Mouse (Mus musculus) layer of hippocampus, adult 8-10 months (tissue): ENCODE data around the gene Olfr606. TPM values are rescaled to one million over a fixed set of nuclear protein-coding genes. Genes with fewer than 3 reads are reported as not detected.
"Not testable (repeated sequence)": the region's sequence is repeated elsewhere in the genome, so short reads cannot be mapped to it uniquely, and the experiment has no call there.

Source experiments
- DNase-seq, 2 experiments: peaks; one replicate each; pipeline ENCODE4 v3.0.0; 2022; ENCODE audit warnings: low spot score in 2 of 2
- microRNA-seq, 2 experiments: library from miRNA; unstranded; fragments of <30 nt; microRNA quantifications; one replicate each; pipeline ENCODE4 v1.2.0; 2022
- total RNA-seq, 4 experiments: library from RNA; stranded (reverse); gene quantifications; 2 replicates each; pipeline ENCODE4 v1.2.4; 2022

Gene Olfr606
- total RNA-seq, result not detected

GRCm38 (mm10) chr7:103448746-103449145, at the start of gene Olfr606:
Gene Olfr606, plus strand, starts transcription at chr7:103449046.
- no peak for DNase-seq

GRCm38 (mm10) chr7:103406521-103407055, 42.3 kb upstream of the Olfr606 start:
- not testable (repeated sequence) for DNase-seq

- DNase-seq, result not testable (repeated sequence)
These were observed 34.1 kb upstream of the Olfr606 start, which contains the start of gene Usp17lc for GRCm38 (mm10) chr7:103414772-103415171. Gene Usp17lc, plus strand, starts transcription at chr7:103415072.

- no peak for DNase-seq
These were observed 3.5 kb upstream of the Olfr606 start, which contains the start of gene Olfr605 for GRCm38 (mm10) chr7:103445339-103445738. Gene Olfr605, minus strand, starts transcription at chr7:103445439.

- no peak for DNase-seq
These were observed 11.7 kb downstream of the Olfr606 start for GRCm38 (mm10) chr7:103460590-103460989.

- DNase-seq, result no peak
These were observed 20.7 kb downstream of the Olfr606 start, which contains the start of gene Olfr608 for GRCm38 (mm10) chr7:103469577-103469976. Gene Olfr608, plus strand, starts transcription at chr7:103469877.

- DNase-seq, result not testable (repeated sequence)
These were observed 28.3 kb downstream of the Olfr606 start for GRCm38 (mm10) chr7:103477106-103477505.

GRCm38 (mm10) chr7:103497962-103498361, 49.1 kb downstream of the Olfr606 start, which contains the start of gene Olfr609:
Gene Olfr609, minus strand, starts transcription at chr7:103498062.
- no peak for DNase-seq

Small RNAs within 50 kb of the gene (microRNA-seq; reads per million reads assigned to microRNA genes)
- 0 reads per million in 2 experiments for gene Gm25774

Other genes with a start within 250 kb of the Olfr606 start
- not detected for gene Olfr593, start 237.2 kb upstream of the Olfr606 start, total RNA-seq
- gene Olfr594, start 232.1 kb upstream of the Olfr606 start, total RNA-seq, result not detected
- gene Usp17ld, start 196.5 kb upstream of the Olfr606 start, total RNA-seq, result not detected
- gene Olfr596, start 143.4 kb upstream of the Olfr606 start, total RNA-seq, result not detected
- not detected for gene Olfr597, start 132.7 kb upstream of the Olfr606 start, total RNA-seq
- not detected for gene Olfr598, start 125.5 kb upstream of the Olfr606 start, total RNA-seq
- not detected for gene Olfr599, start 113.1 kb upstream of the Olfr606 start, total RNA-seq
- gene Olfr600, start 99.4 kb upstream of the Olfr606 start, total RNA-seq, result not detected
- gene Olfr601, start 86.4 kb upstream of the Olfr606 start, total RNA-seq, result not detected
- gene Olfr603, start 62.9 kb upstream of the Olfr606 start, total RNA-seq, result not detected
- not detected for gene Usp17lc, start 34.0 kb upstream of the Olfr606 start, total RNA-seq
- not detected for gene Olfr605, start 3.6 kb upstream of the Olfr606 start, total RNA-seq
- not detected for gene Olfr607, start 15.1 kb downstream of the Olfr606 start, total RNA-seq
- gene Olfr608, start 20.8 kb downstream of the Olfr606 start, total RNA-seq, result not detected
- gene Olfr609, start 49.0 kb downstream of the Olfr606 start, total RNA-seq, result not detected
- not detected for gene Olfr610, start 63.1 kb downstream of the Olfr606 start, total RNA-seq
- not detected for gene Olfr611, start 71.8 kb downstream of the Olfr606 start, total RNA-seq
- not detected for gene Olfr612, start 93.7 kb downstream of the Olfr606 start, total RNA-seq
- gene Olfr613, start 99.0 kb downstream of the Olfr606 start, total RNA-seq, result not detected
- not detected for gene Olfr615, start 107.0 kb downstream of the Olfr606 start, total RNA-seq
- gene Olfr616, start 120.1 kb downstream of the Olfr606 start, total RNA-seq, result not detected
- gene Olfr617, start 124.0 kb downstream of the Olfr606 start, total RNA-seq, result not detected
- gene Olfr618, start 141.1 kb downstream of the Olfr606 start, total RNA-seq, result not detected
- gene Olfr619, start 151.5 kb downstream of the Olfr606 start, total RNA-seq, result not detected
- not detected for gene Olfr620, start 163.5 kb downstream of the Olfr606 start, total RNA-seq
- not detected for gene Olfr622, start 193.7 kb downstream of the Olfr606 start, total RNA-seq
- gene Olfr623, start 214.7 kb downstream of the Olfr606 start, total RNA-seq, result not detected
- under 1 TPM in 1 of 4 experiments, not detected in 3; 0.06 TPM for gene Olfr624, start 222.1 kb downstream of the Olfr606 start, total RNA-seq
- not detected for gene Olfr625-ps1, start 233.7 kb downstream of the Olfr606 start, total RNA-seq